Mouse (Mus musculus): ENCODE measurements around the gene Uchl3. TPM values are rescaled to one million over a fixed set of nuclear protein-coding genes. Genes with fewer than 3 reads are reported as not detected.

The Uchl3 gene
- 10 to 100 TPM in 1 of 2 experiments, 1 to 10 TPM in 1; 8.6 to 11.2 TPM for total RNA-seq (2023)

DNA sequence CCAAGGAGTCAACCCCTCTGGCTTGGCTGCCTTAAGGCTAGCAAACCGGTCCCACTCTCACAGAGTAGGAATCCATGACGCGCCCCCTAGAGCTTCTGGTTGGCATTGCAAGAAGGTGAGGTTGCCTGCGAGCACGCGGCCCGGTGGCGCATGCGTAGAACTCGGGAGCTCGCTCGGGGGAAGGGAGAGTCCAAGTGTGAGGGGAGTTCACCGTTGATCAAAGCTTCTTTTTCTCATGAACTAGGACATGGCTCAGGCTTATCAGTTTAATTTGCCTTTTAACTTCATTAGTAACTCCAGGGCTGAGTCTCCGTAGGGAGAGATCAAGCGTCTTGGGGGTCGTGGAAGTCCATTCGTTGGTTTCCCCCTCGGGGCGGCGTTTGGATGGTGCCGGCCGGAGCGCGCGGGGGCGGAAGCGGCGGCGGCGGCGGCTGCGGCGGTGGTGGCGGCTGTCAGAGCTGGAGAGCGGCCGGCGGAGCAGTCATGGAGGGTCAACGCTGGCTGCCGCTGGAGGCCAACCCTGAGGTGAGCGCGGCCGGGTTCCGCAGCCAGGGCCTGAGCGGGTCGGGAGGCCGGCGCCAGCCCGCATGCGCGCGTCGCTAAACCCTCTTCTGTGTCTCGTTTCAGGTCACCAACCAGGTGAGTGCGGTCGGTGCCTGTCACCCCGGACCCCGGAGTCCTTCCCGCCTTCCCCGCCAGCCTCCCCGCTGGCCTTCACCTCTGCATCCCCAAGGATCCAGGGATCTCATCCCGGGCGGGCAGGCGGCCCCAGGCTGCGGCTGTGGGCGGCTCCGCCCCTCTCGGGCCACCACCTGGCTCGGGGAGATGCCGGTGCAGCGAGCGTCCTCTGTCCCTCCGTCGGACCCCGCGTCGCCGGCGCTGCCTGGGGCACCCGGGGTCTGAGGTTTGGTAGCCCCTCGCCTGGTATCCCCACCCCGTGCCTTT is at the start of gene Uchl3:
Uchl3 (plus strand) TSS at position 387 of the 945 bp plus-strand sequence.

DNA sequence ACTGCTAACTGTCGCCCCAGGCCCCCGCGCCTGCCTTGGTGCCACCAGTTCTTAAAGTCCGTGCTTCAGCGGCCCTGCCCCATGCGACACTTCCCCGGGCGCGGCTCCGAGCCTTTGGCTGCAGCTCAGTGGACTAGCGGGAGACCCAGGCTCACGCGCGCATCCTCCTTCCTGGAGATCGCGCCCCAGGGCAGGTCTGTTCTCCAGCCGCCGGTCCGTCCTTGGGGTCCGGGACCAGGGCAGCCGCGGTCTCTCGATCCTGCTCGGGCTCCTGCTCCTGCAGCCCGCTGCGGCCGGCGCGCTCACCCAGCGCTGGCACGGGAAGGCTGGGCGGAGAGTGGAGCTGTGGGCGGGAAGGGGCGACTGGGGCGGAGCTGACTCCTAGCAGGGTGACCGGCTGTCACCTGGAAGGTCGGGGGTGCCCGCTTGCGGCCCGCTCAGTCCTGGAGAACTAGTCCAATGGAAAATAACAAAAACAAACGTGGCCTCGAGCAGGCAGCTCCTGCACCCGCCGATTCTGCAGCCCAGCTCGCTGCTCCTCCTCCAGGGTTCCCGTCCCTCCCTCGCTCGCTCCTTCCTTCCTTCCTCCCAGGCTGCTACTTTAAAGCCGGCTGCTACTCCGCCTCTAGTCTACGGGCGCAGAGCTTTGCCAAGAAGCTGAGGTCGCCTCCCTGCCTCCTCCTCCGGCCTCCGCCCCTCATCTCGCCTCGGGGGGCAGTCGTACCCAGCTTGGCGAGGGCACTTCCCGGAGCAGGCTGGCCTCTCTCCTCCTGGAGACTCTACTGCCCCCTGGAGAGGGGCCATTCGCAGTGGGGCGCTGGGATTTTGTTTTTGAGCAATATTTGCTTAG is 45.0 kb upstream of the Uchl3 start, which contains the start of gene Tbc1d4:
Tbc1d4 (minus strand) TSS at position 673 of the 850 bp plus-strand sequence.

DNA sequence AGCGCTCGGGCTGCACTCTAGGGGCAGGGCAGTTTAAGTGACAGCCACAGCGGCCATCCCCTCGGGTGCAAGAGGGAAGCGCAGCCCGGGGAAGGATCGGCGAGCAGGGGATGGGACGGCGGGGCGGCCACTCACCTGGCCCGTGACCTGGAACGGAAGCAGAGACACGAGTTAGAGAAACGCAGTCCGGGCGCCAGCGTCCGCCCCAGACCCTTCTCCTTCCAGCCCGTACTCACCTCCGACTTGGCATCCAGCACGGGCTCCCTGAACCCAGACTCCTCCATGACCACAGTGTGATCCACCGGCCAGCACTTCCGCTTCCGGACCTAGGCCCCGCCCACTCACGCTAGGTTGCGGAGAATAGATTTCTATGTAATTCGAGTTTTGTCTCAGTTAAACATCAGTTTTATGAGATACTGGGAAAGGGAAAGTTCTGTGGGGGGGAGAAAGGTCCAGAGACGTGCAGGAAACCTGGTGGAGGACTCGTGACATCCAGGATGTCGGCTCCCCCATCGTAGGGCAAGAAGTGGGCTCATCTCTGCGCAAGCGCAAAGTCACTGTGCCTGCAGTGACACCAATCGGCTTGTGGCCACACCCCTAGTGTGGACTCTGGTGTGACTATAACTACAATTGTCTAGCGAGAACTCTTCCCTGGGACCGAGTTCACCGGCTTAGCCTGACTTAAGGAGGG is 13.5 kb upstream of the Uchl3 start, which contains the start of gene Commd6:
Commd6 (minus strand) TSS at position 534 of the 691 bp plus-strand sequence.

DNA sequence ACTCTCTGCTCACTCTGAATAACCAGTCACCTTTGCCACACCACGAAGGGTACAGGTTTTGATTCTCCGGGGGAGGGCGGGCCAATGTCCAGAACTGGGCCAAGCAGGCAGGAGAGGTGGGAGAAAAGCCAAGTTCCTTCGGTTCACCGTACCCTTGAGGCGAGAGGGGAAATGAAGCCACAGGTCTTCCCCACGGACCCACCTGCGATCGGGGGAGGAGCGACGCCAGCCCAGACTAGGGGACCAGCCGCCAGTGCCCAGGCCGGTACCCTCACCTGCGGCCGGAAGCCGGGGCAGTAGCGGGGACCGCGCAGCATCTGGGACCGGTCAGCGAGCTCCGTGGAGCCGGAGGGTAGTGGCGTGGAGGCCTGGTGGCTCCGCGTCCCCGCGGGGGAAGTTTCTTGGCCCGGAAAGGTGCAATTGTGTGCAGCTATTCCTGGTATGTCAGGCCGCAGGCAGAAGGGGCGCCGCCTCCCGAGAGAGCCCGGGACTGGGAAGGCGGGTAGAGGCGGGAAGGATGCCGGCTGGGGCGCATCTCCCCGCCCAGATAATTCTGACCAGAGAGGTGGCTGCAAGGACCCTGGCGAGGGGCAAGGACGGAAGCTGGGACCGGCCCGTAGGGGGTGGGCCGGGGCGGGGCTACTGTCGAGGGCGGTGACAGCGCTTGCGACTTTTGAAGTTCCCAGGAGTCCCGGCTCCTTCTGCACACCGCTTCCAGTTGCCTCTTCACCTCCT is 75.6 kb downstream of the Uchl3 start, which contains the start of the genes Gm9922 and Lmo7:
Gm9922 (minus strand) TSS at position 578 of the 735 bp plus-strand sequence.
Lmo7 (plus strand) TSS at position 721 of the 735 bp plus-strand sequence.

Other genes starting within 250 kb of the Uchl3 start
- 10 to 100 TPM; 16.1 to 21.8 TPM for gene Tbc1d4, start 44.8 kb upstream of the Uchl3 start, total RNA-seq (2023)
- 10 to 100 TPM; 48.0 to 49.3 TPM for gene Commd6, start 13.3 kb upstream of the Uchl3 start, total RNA-seq (2023)
- gene Gm9922, start 75.8 kb downstream of the Uchl3 start, total RNA-seq (2023): not detected
- under 1 TPM; 0.18 to 0.42 TPM for gene Lmo7, start 76.0 kb downstream of the Uchl3 start, total RNA-seq (2023)